Comparison of ENCODE assay signal across 28 mouse cellular contexts in the genomic region with DNA sequence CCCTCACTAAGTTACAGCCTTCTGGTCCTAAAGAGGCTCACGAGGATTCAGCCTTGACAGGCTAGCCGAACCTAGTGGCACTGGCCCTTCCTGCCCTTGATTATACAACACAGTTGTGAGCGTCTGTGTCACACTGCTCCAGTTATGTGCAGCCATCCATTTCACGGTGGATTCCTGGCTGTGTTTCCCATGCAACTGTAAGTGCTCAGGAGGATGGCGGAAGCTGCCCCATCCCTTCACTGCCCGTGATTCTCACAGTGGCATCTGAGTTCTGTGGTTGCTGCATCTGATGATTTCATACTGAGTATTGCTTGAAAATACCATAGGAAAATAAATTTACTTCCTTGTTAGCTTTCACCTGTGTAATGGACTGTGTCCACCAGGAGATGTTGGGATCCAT.
A peak's percentile ranks its signal among the peaks of the same experiment; 100 is the strongest.
DNase-seq lines count a peak whose midpoint lies in the region; ATAC-seq and TF ChIP-seq lines count a peak whose summit lies in the region.
"Had no signal": no experiment of that assay in that cellular context is flagged by ENCODE, and none has a peak within 500 bp of the region (broad histone marks: within the 10 kb centered on the region; RNA-seq: fewer than 3 reads in every experiment).

No protein-coding gene starts in this region.

- no peak for DNase-seq in cerebellum, adult 8-10 months
- DNase-seq in kidney, adult 2 months, result peak; percentile 22
- no peak for DNase-seq in kidney, adult 18-20 months
- no peak for DNase-seq in right cerebral cortex, postnatal 10 days (ENCODE audit: low spot score in 2 of 2)
- DNase-seq: adrenal gland, postnatal 10 days; gastrocnemius, adult 2 months; gastrocnemius, postnatal 36 days; heart, adult 18-20 months; liver; lung, embryonic 14.5 days; lung, postnatal 14 days; retina, postnatal 1 day; right cerebral cortex, postnatal 25 days had no signal

- H3K36me3 ChIP-seq in kidney, adult 2 months (ENCODE audit: control insufficient read depth, insufficient read depth, low read length), result no peaks in the 10 kb centered on the region
- no peaks in the 10 kb centered on the region for H3K36me3 ChIP-seq in neural tube, embryonic 14.5 days (ENCODE audit: control insufficient read depth, insufficient read depth, low read length)
- H3K36me3 ChIP-seq in neural tube, embryonic 15.5 days, result no peaks in the 10 kb centered on the region
- H3K36me3 ChIP-seq: hindbrain, embryonic 15.5 days; kidney, embryonic 15.5 days; liver, embryonic 15.5 days; midbrain, embryonic 10.5 days; neural tube, embryonic 12.5 days; stomach, embryonic 15.5 days had no signal

- no peak for TF ChIP-seq POLR2A in kidney, adult 2 months (IDR thresholded peaks at IDR 0.05; ENCODE audit: low read depth, low read length)

- H3K27me3 ChIP-seq in kidney, adult 2 months (replicated peaks; ENCODE audit: control insufficient read depth, insufficient read depth, low read length), result no peaks in the 10 kb centered on the region
- H3K27me3 ChIP-seq in neural tube, embryonic 14.5 days (ENCODE audit: control insufficient read depth, insufficient read depth, low read length), result no peaks in the 10 kb centered on the region
- no peaks in the 10 kb centered on the region for H3K27me3 ChIP-seq in neural tube, embryonic 15.5 days (replicated peaks)
- H3K27me3 ChIP-seq: CH12.LX; hindbrain, embryonic 15.5 days; kidney, embryonic 15.5 days; liver, embryonic 15.5 days; neural tube, embryonic 12.5 days; stomach, embryonic 15.5 days had no signal

- no peak overlapping the region for H3K9ac ChIP-seq in neural tube, embryonic 14.5 days (replicated peaks; ENCODE audit: low read depth, low read length)
- H3K9ac ChIP-seq in neural tube, embryonic 15.5 days (replicated peaks), result no peak overlapping the region
- H3K9ac ChIP-seq: hindbrain, embryonic 15.5 days; kidney, embryonic 15.5 days; liver, embryonic 15.5 days; lung, embryonic 14.5 days; neural tube, embryonic 12.5 days; stomach, embryonic 15.5 days had no signal

- WGBS in kidney, adult 2 months, result 61% methylated on average over 6 of the region's 6 CpGs
- 57% methylated on average over 6 of the region's 6 CpGs for WGBS in neural tube, embryonic 14.5 days
- WGBS in neural tube, embryonic 15.5 days, result 48% methylated on average over 6 of the region's 6 CpGs

- no peak for TF ChIP-seq CTCF in kidney, adult 2 months (conservative IDR thresholded peaks at IDR 0.05; ENCODE audit: insufficient read depth, insufficient read length, low read depth, low read length)

- H3K9me3 ChIP-seq in neural tube, embryonic 14.5 days (ENCODE audit: control insufficient read depth, low read length), result no peaks in the 10 kb centered on the region
- H3K9me3 ChIP-seq in neural tube, embryonic 15.5 days (replicated peaks), result no peaks in the 10 kb centered on the region
- H3K9me3 ChIP-seq: hindbrain, embryonic 15.5 days; kidney, embryonic 15.5 days; liver, embryonic 15.5 days; midbrain, embryonic 10.5 days; neural tube, embryonic 12.5 days; stomach, embryonic 15.5 days had no signal

- no peak overlapping the region for H3K4me2 ChIP-seq in neural tube, embryonic 14.5 days (ENCODE audit: low read depth, low read length)
- H3K4me2 ChIP-seq in neural tube, embryonic 15.5 days, result no peak overlapping the region
- H3K4me2 ChIP-seq: heart, embryonic 11.5 days; hindbrain, embryonic 15.5 days; kidney, embryonic 15.5 days; liver, embryonic 15.5 days; lung, embryonic 14.5 days; neural tube, embryonic 12.5 days; stomach, embryonic 15.5 days had no signal

- no peak overlapping the region for H3K4me3 ChIP-seq in kidney, adult 2 months (ENCODE audit: insufficient read depth, low read depth, low read length)
- H3K4me3 ChIP-seq in neural tube, embryonic 14.5 days (ENCODE audit: low read depth, low read length), result no peak overlapping the region
- H3K4me3 ChIP-seq in neural tube, embryonic 15.5 days (replicated peaks), result no peak overlapping the region
- H3K4me3 ChIP-seq: erythroblast, embryonic 14.5 days; gastrocnemius, adult 2 months; hindbrain, embryonic 15.5 days; kidney, embryonic 15.5 days; liver, embryonic 15.5 days; midbrain, embryonic 10.5 days; myocyte; neural tube, embryonic 12.5 days; stomach, embryonic 15.5 days had no signal

- no peaks in the 10 kb centered on the region for H3K4me1 ChIP-seq in kidney, adult 2 months (ENCODE audit: control insufficient read depth, insufficient read depth, low read length)
- no peaks in the 10 kb centered on the region for H3K4me1 ChIP-seq in neural tube, embryonic 14.5 days (ENCODE audit: control insufficient read depth, insufficient read depth, low read length)
- H3K4me1 ChIP-seq in neural tube, embryonic 15.5 days, result no peaks in the 10 kb centered on the region
- H3K4me1 ChIP-seq: hindbrain, embryonic 15.5 days; liver, embryonic 15.5 days; midbrain, embryonic 10.5 days; neural tube, embryonic 12.5 days; stomach, embryonic 15.5 days had no signal

- peak; percentile 49; the same call in 1 of the 2 replicates for ATAC-seq in cerebellum, adult (ENCODE audit: insufficient number of reproducible peaks, low FRiP score, low TSS enrichment)
- ATAC-seq in neural tube, embryonic 14.5 days (ENCODE audit: low read depth), result peak; percentile 65; the same call in 1 of the 2 replicates
- ATAC-seq in neural tube, embryonic 15.5 days (ENCODE audit: low FRiP score), result no peak
- ATAC-seq in megakaryocyte progenitor cell, adult 5-6 weeks (replicated peaks; ENCODE audit: poor library complexity), result no peak
- ATAC-seq: forebrain, embryonic 16.5 days had no signal

- H3K27ac ChIP-seq in kidney, adult 2 months (ENCODE audit: insufficient read depth, low read depth, low read length), result no peak overlapping the region
- H3K27ac ChIP-seq in neural tube, embryonic 14.5 days (ENCODE audit: low read depth, low read length), result no peak overlapping the region
- no peak overlapping the region for H3K27ac ChIP-seq in neural tube, embryonic 15.5 days (replicated peaks)
- H3K27ac ChIP-seq: gastrocnemius, adult 2 months; hindbrain, embryonic 15.5 days; kidney, embryonic 15.5 days; liver, embryonic 15.5 days; midbrain, embryonic 10.5 days; neural tube, embryonic 12.5 days; stomach, embryonic 15.5 days had no signal

Comparison
In these comparisons a context has a peak if more than half of its experiments do, and no peak if none do; other contexts are left out.
1. ATAC-seq: peak in cerebellum, adult (single experiment) and neural tube, embryonic 14.5 days (single experiment); none in neural tube, embryonic 15.5 days (single experiment) and megakaryocyte progenitor cell, adult 5-6 weeks (single experiment).